Comparison of ENCODE assay signal across 31 mouse cellular contexts in the genomic region with DNA sequence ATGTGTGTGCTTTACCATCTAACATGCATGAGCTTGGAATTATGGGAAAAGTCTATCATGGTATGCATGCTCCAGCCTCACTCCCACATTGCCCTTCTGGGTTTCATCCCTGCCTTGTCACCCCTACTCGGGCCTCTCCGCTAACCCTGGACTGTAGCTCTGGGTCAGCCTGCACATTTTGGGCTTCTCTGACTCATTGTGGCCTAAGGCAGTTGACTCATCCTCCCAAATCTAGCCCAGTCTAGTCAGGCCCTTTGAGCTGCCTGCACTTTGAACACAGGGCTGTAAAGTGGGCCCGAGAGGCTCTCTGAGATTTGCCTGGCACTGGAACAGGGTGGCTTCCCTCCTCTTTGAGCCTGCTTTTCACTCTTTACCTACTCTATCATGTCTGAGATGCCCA. TPM values are rescaled to one million over a fixed set of nuclear protein-coding genes. Genes with fewer than 3 reads are reported as not detected.
DNase-seq lines count a peak whose midpoint lies in the region; ATAC-seq and TF ChIP-seq lines count a peak whose summit lies in the region.
"Had no signal": no experiment of that assay in that cellular context is flagged by ENCODE, and none has a peak within 500 bp of the region (broad histone marks: within the 10 kb centered on the region; RNA-seq: fewer than 3 reads in every experiment).

No protein-coding gene starts in this region.

- no peaks in the 10 kb centered on the region for H3K9me3 ChIP-seq in megakaryocyte, embryonic 14.5 days
- no peaks in the 10 kb centered on the region for H3K9me3 ChIP-seq in midbrain, embryonic 13.5 days
- H3K9me3 ChIP-seq: embryonic facial prominence, embryonic 13.5 days; forebrain, embryonic 12.5 days; heart, embryonic 13.5 days; hindbrain, embryonic 15.5 days; kidney, embryonic 15.5 days; limb, embryonic 10.5 days; limb, embryonic 15.5 days; liver, embryonic 13.5 days; neural tube, embryonic 13.5 days had no signal

- peak overlapping the region; percentile 54 for H3K4me2 ChIP-seq in myocyte (ENCODE audit: low read depth)
- no peak overlapping the region for H3K4me2 ChIP-seq in midbrain, embryonic 13.5 days (replicated peaks)
- H3K4me2 ChIP-seq: embryonic facial prominence, embryonic 13.5 days; forebrain, embryonic 12.5 days; heart, embryonic 13.5 days; hindbrain, embryonic 15.5 days; kidney, embryonic 15.5 days; limb, embryonic 15.5 days; liver, embryonic 13.5 days; midbrain, embryonic 11.5 days; neural tube, embryonic 13.5 days had no signal

- peak overlapping the region; percentile 44 for H3K4me3 ChIP-seq in megakaryocyte, embryonic 14.5 days (replicated peaks)
- no peak overlapping the region for H3K4me3 ChIP-seq in myocyte
- no peak overlapping the region for H3K4me3 ChIP-seq in midbrain, embryonic 13.5 days (replicated peaks)
- no peak overlapping the region for H3K4me3 ChIP-seq in layer of hippocampus, adult 2 months
- H3K4me3 ChIP-seq: embryonic facial prominence, embryonic 13.5 days; erythroblast, embryonic 14.5 days; forebrain, embryonic 12.5 days; heart, embryonic 13.5 days; hindbrain, embryonic 15.5 days; kidney, embryonic 15.5 days; limb, embryonic 10.5 days; limb, embryonic 15.5 days; liver, embryonic 13.5 days; neural tube, embryonic 13.5 days had no signal

- H3K36me3 ChIP-seq in megakaryocyte, embryonic 14.5 days (replicated peaks; ENCODE audit: low read length) = peaks cover 36% of the 10 kb centered on the region
- no peaks in the 10 kb centered on the region for H3K36me3 ChIP-seq in myocyte (ENCODE audit: control insufficient read depth, insufficient read depth)
- H3K36me3 ChIP-seq in midbrain, embryonic 13.5 days = no peaks in the 10 kb centered on the region
- H3K36me3 ChIP-seq: embryonic facial prominence, embryonic 13.5 days; forebrain, embryonic 12.5 days; heart, embryonic 13.5 days; hindbrain, embryonic 15.5 days; kidney, embryonic 15.5 days; limb, embryonic 10.5 days; limb, embryonic 15.5 days; liver, embryonic 13.5 days; neural tube, embryonic 13.5 days had no signal

- no peak for ATAC-seq in megakaryocyte, adult 5-6 weeks (ENCODE audit: poor library complexity, severe bottlenecking)
- ATAC-seq in midbrain, embryonic 13.5 days = no peak
- ATAC-seq: forebrain, postnatal 0 days; inflammation-experienced regulatory T-cells, adult 6 months; lung, postnatal 0 days had no signal

- no peaks in the 10 kb centered on the region for H3K27me3 ChIP-seq in megakaryocyte, embryonic 14.5 days (replicated peaks)
- H3K27me3 ChIP-seq in myocyte (ENCODE audit: control insufficient read depth, insufficient read depth, insufficient read length) = no peaks in the 10 kb centered on the region
- H3K27me3 ChIP-seq in midbrain, embryonic 13.5 days = no peaks in the 10 kb centered on the region
- H3K27me3 ChIP-seq: embryonic facial prominence, embryonic 13.5 days; forebrain, embryonic 12.5 days; heart, embryonic 13.5 days; hindbrain, embryonic 15.5 days; kidney, embryonic 15.5 days; limb, embryonic 15.5 days; liver, embryonic 13.5 days; neural tube, embryonic 13.5 days had no signal

- 85% methylated on average over 3 of the region's 3 CpGs for WGBS in midbrain, embryonic 13.5 days

- no peaks in the 10 kb centered on the region for H3K79me2 ChIP-seq in myocyte (ENCODE audit: control insufficient read depth, insufficient read depth)

- H3K27ac ChIP-seq in midbrain, embryonic 13.5 days = no peak overlapping the region
- no peak overlapping the region for H3K27ac ChIP-seq in layer of hippocampus, adult 2 months
- H3K27ac ChIP-seq: embryonic facial prominence, embryonic 13.5 days; forebrain, embryonic 12.5 days; heart, embryonic 13.5 days; hindbrain, embryonic 15.5 days; kidney, embryonic 15.5 days; limb, embryonic 10.5 days; limb, embryonic 15.5 days; liver, embryonic 13.5 days; neural tube, embryonic 13.5 days had no signal

- peak; percentile 63 for DNase-seq in Muller cell, postnatal 12 days (ENCODE audit: inconsistent ontology term)
- peak; percentile 26 to 39 for DNase-seq in adrenal gland, postnatal 36 days
- no peak for DNase-seq in layer of hippocampus, adult 2 months (ENCODE audit: low spot score in 2 of 2)
- no peak for DNase-seq in kidney, postnatal 14 days
- DNase-seq: cerebellum, adult 9-11 months; forebrain, postnatal 0 days; heart, postnatal 10 days; kidney, adult 11 months; kidney, postnatal 4 days; layer of hippocampus, postnatal 36 days; liver, embryonic 13.5 days; lung, adult 18-20 months had no signal

- no peak overlapping the region for H3K9ac ChIP-seq in midbrain, embryonic 13.5 days (replicated peaks)
- H3K9ac ChIP-seq: embryonic facial prominence, embryonic 13.5 days; forebrain, embryonic 12.5 days; forebrain, postnatal 0 days; heart, embryonic 13.5 days; hindbrain, embryonic 15.5 days; kidney, embryonic 15.5 days; limb, embryonic 15.5 days; liver, embryonic 13.5 days; neural tube, embryonic 13.5 days had no signal

- no peak for TF ChIP-seq CTCF in layer of hippocampus, adult 2 months (conservative IDR thresholded peaks at IDR 0.05)

- H3ac ChIP-seq in myocyte (ENCODE audit: control insufficient read depth, insufficient read length) = no peak overlapping the region

- TF ChIP-seq POLR2A in myocyte (IDR thresholded peaks at IDR 0.05; ENCODE audit: insufficient read length, low read depth) = no peak

- H3K4me1 ChIP-seq in megakaryocyte, embryonic 14.5 days = peaks cover 93% of the 10 kb centered on the region
- no peaks in the 10 kb centered on the region for H3K4me1 ChIP-seq in midbrain, embryonic 13.5 days (replicated peaks)
- H3K4me1 ChIP-seq: embryonic facial prominence, embryonic 13.5 days; forebrain, embryonic 12.5 days; hindbrain, embryonic 15.5 days; kidney, embryonic 15.5 days; limb, embryonic 15.5 days; neural tube, embryonic 13.5 days had no signal

TF ChIP-seq in myocyte, 11 proteins besides CTCF, POLR2A, EP300 and RAD21:
- TF ChIP-seq MYOG (IDR thresholded peaks at IDR 0.05; ENCODE audit: control insufficient read depth in 1 of 3, insufficient read depth in 1 of 3, insufficient read length in 2 of 3, low read depth in 2 of 3) (peak in 1 of 3 experiments; percentile 6), MAX (IDR thresholded peaks at IDR 0.05; ENCODE audit: low read depth) (no peak), E2F4 (IDR thresholded peaks at IDR 0.05; ENCODE audit: insufficient read depth) (no peak)

RNA-seq across cellular contexts. Expression of a gene that starts 3.9 kb away (rescaled TPM):
- 538 and 669 TPM in 2 replicates for polyA plus RNA-seq in megakaryocyte, embryonic 14.5 days (2012; ENCODE audit: insufficient read depth, low replicate concordance)
- total RNA-seq in megakaryocyte, adult 5-6 weeks (2015) = 0.29 and 0.39 TPM in 2 replicates
- 0.40 TPM in 1 of 2 replicates, not detected in the other for total RNA-seq in megakaryocyte, adult 5-6 weeks (2017)
- under 1 TPM in 1 of 2 experiments, not detected in 1; 0.33 TPM for total RNA-seq in adrenal gland, postnatal 36 days (2021)
- polyA plus RNA-seq in myocyte (2012; fragmentation: generic; extraction: Trizol) = 0.22 TPM
- polyA plus RNA-seq in midbrain, embryonic 13.5 days (2015; fragmentation: Nextera tagmentation; extraction: Ambion mirVana) = 0.59 and 0.80 TPM in 2 replicates
- not detected for total RNA-seq in layer of hippocampus, adult 2 months (2021)
- total RNA-seq: forebrain, postnatal 0 days; gastrocnemius, adult 8-10 months; layer of hippocampus, postnatal 36 days had no signal
- polyA plus RNA-seq: forebrain, postnatal 0 days; inflammation-experienced regulatory T-cells, adult 6 months had no signal

RNA-seq across cellular contexts. Expression of a gene that starts 9.6 kb away (rescaled TPM):
- 45.6 and 176 TPM in 2 replicates for polyA plus RNA-seq in megakaryocyte, embryonic 14.5 days (2012; ENCODE audit: insufficient read depth, low replicate concordance)
- 50.6 and 58.3 TPM in 2 replicates for total RNA-seq in megakaryocyte, adult 5-6 weeks (2015)
- total RNA-seq in megakaryocyte, adult 5-6 weeks (2017) = 85.8 and 90.5 TPM in 2 replicates
- total RNA-seq in adrenal gland, postnatal 36 days (2021) = 1 to 10 TPM; 2.7 to 6.0 TPM
- 0.04 TPM for polyA plus RNA-seq in myocyte (2012; fragmentation: generic; extraction: Trizol)
- polyA plus RNA-seq in midbrain, embryonic 13.5 days (2015; fragmentation: Nextera tagmentation; extraction: Ambion mirVana) = 2.8 and 3.1 TPM in 2 replicates
- 10 to 100 TPM; 10.1 to 10.6 TPM for total RNA-seq in layer of hippocampus, adult 2 months (2021)
- total RNA-seq: common myeloid progenitor, adult 5-6 weeks; hematopoietic stem cell, adult 5-6 weeks had no signal
- polyA plus RNA-seq: inflammation-experienced regulatory T-cells, adult 6 months had no signal

RNA-seq across cellular contexts. Expression of a gene that starts 39.9 kb away (rescaled TPM):
- 0.94 TPM in 1 of 2 replicates, not detected in the other for polyA plus RNA-seq in megakaryocyte, embryonic 14.5 days (2012; ENCODE audit: insufficient read depth, low replicate concordance)
- total RNA-seq in megakaryocyte, adult 5-6 weeks (2015) = 68.9 and 78.4 TPM in 2 replicates
- 34.0 and 39.6 TPM in 2 replicates for total RNA-seq in megakaryocyte, adult 5-6 weeks (2017)
- total RNA-seq in adrenal gland, postnatal 36 days (2021) = under 1 TPM; 0.13 to 0.23 TPM
- polyA plus RNA-seq in myocyte (2012; fragmentation: generic; extraction: Trizol) = not detected
- 0.13 TPM in 1 of 2 replicates, not detected in the other for polyA plus RNA-seq in midbrain, embryonic 13.5 days (2015; fragmentation: Nextera tagmentation; extraction: Ambion mirVana)
- not detected for total RNA-seq in layer of hippocampus, adult 2 months (2021)
- total RNA-seq: gastrocnemius, adult 8-10 months had no signal
- polyA plus RNA-seq: embryonic facial prominence, embryonic 13.5 days; forebrain, embryonic 12.5 days; limb, embryonic 10.5 days had no signal

RNA-seq across cellular contexts. Expression of a gene that starts 53.9 kb away (rescaled TPM):
- polyA plus RNA-seq in megakaryocyte, embryonic 14.5 days (2012; ENCODE audit: insufficient read depth, low replicate concordance) = 12.7 and 14.4 TPM in 2 replicates
- 83.3 and 85.2 TPM in 2 replicates for total RNA-seq in megakaryocyte, adult 5-6 weeks (2015)
- 32.8 and 47.1 TPM in 2 replicates for total RNA-seq in megakaryocyte, adult 5-6 weeks (2017)
- 10 to 100 TPM; 31.0 to 39.9 TPM for total RNA-seq in adrenal gland, postnatal 36 days (2021)
- 17.0 TPM for polyA plus RNA-seq in myocyte (2012; fragmentation: generic; extraction: Trizol)
- polyA plus RNA-seq in midbrain, embryonic 13.5 days (2015; fragmentation: Nextera tagmentation; extraction: Ambion mirVana) = 14.2 and 15.9 TPM in 2 replicates
- 10 to 100 TPM; 21.4 to 26.7 TPM for total RNA-seq in layer of hippocampus, adult 2 months (2021)

RNA-seq across cellular contexts. Expression of a gene that starts 54.0 kb away (rescaled TPM):
- 4.4 and 14.6 TPM in 2 replicates for polyA plus RNA-seq in megakaryocyte, embryonic 14.5 days (2012; ENCODE audit: insufficient read depth, low replicate concordance)
- 40.3 and 42.5 TPM in 2 replicates for total RNA-seq in megakaryocyte, adult 5-6 weeks (2015)
- 52.8 and 53.3 TPM in 2 replicates for total RNA-seq in megakaryocyte, adult 5-6 weeks (2017)
- 10 to 100 TPM; 14.0 to 23.8 TPM for total RNA-seq in adrenal gland, postnatal 36 days (2021)
- polyA plus RNA-seq in myocyte (2012; fragmentation: generic; extraction: Trizol) = 7.5 TPM
- 65.6 and 67.0 TPM in 2 replicates for polyA plus RNA-seq in midbrain, embryonic 13.5 days (2015; fragmentation: Nextera tagmentation; extraction: Ambion mirVana)
- total RNA-seq in layer of hippocampus, adult 2 months (2021) = 10 to 100 TPM; 11.1 to 15.1 TPM

Comparison
In these comparisons a context has a peak if more than half of its experiments do, and no peak if none do; other contexts are left out.
1. DNase-seq: peak in Muller cell, postnatal 12 days (single experiment) and adrenal gland, postnatal 36 days (2 of 2); none in layer of hippocampus, adult 2 months (0 of 2) and kidney, postnatal 14 days (single experiment).
2. RNA of a gene that starts 9.6 kb away (total RNA-seq): 50.6 to 90.5 TPM in megakaryocyte, adult 5-6 weeks; 10.1 to 10.6 TPM in layer of hippocampus, adult 2 months and 2.7 to 6.0 TPM in adrenal gland, postnatal 36 days; every median in the first group is over 4 times any median in the second.
3. RNA of a gene that starts 39.9 kb away (total RNA-seq): 34.0 to 78.4 TPM in megakaryocyte, adult 5-6 weeks; 0.13 to 0.23 TPM in adrenal gland, postnatal 36 days and not detected in layer of hippocampus, adult 2 months; every median in the first group is over 10 times any median in the second.